Mouse (Mus musculus): Measurements from ENCODE around the gene Fndc4. TPM values are rescaled to one million over a fixed set of nuclear protein-coding genes. Genes with fewer than 3 reads are reported as not detected.

Fndc4 gene
- total RNA-seq, 4 experiments from 2014 or later = 132 to 144 (median 133) TPM

GRCm38 (mm10) chr5:31257616-31258015, 38.3 kb downstream of the Fndc4 start:
- DNase-seq (ENCODE audit: low spot score in 2 of 2) = no peak

GRCm38 (mm10) chr5:31255971-31256370, 39.9 kb downstream of the Fndc4 start:
- no peak for DNase-seq (ENCODE audit: low spot score in 2 of 2)

GRCm38 (mm10) chr5:31255381-31255780, 40.5 kb downstream of the Fndc4 start:
- no peak for DNase-seq (ENCODE audit: low spot score in 2 of 2)

- DNase-seq (ENCODE audit: low spot score in 2 of 2) = no peak
Measured at GRCm38 (mm10) chr5:31254901-31255300, 41.0 kb downstream of the Fndc4 start.

GRCm38 (mm10) chr5:31254452-31254851, 41.4 kb downstream of the Fndc4 start:
- no peak for DNase-seq (ENCODE audit: low spot score in 2 of 2)

- DNase-seq (ENCODE audit: low spot score in 2 of 2) = no peak
Measured at GRCm38 (mm10) chr5:31253806-31254205, 42.1 kb downstream of the Fndc4 start.

- no peak for DNase-seq (ENCODE audit: low spot score in 2 of 2)
Measured at GRCm38 (mm10) chr5:31252795-31253545, 42.9 kb downstream of the Fndc4 start.

- no peak for DNase-seq (ENCODE audit: low spot score in 2 of 2)
Measured at GRCm38 (mm10) chr5:31252151-31252550, 43.7 kb downstream of the Fndc4 start.

GRCm38 (mm10) chr5:31251541-31252101, 44.3 kb downstream of the Fndc4 start, which contains the start of gene Krtcap3:
TSS of gene Krtcap3 (plus strand) at chr5:31251691.
- no peak for DNase-seq (ENCODE audit: low spot score in 2 of 2)

- DNase-seq (ENCODE audit: low spot score in 2 of 2) = no peak
Measured at GRCm38 (mm10) chr5:31250716-31251115, 45.2 kb downstream of the Fndc4 start.

Other genes with a start within 250 kb of the Fndc4 start
- gene Atraid, start 247.8 kb downstream of the Fndc4 start, total RNA-seq (2022) = 10 to 100 TPM; 77.1 to 86.3 (median 80.2) TPM
- 10 to 100 TPM; 16.1 to 22.2 (median 20.6) TPM for gene Slc5a6, start 247.2 kb downstream of the Fndc4 start, total RNA-seq (2022)
- gene Cad, start 241.3 kb downstream of the Fndc4 start, total RNA-seq (2022) = 10 to 100 TPM; 16.8 to 28.5 (median 20.1) TPM
- gene Dnajc5g, start 189.8 kb downstream of the Fndc4 start, total RNA-seq (2022) = not detected
- 100 to 1,000 TPM; 102 to 124 (median 110) TPM for gene Slc30a3, start 187.8 kb downstream of the Fndc4 start, total RNA-seq (2022)
- 1 to 10 TPM in 2 of 4 experiments, under 1 TPM in 2; 0.50 to 2.0 (median 1.1) TPM for gene Trim54, start 179.4 kb downstream of the Fndc4 start, total RNA-seq (2022)
- gene Ucn, start 157.3 kb downstream of the Fndc4 start, total RNA-seq (2022) = 1 to 10 TPM in 1 of 4 experiments, not detected in 3; 2.3 TPM
- 10 to 100 TPM; 44.3 to 56.1 (median 49.9) TPM for gene Mpv17, start 141.8 kb downstream of the Fndc4 start, total RNA-seq (2022)
- gene Gm29609, start 116.2 kb downstream of the Fndc4 start, total RNA-seq (2022) = 1 to 10 TPM; 1.8 to 6.0 (median 2.5) TPM
- gene Gtf3c2, start 115.9 kb downstream of the Fndc4 start, total RNA-seq (2022) = 10 to 100 TPM; 49.8 to 65.0 (median 58.1) TPM
- gene Snx17, start 102.9 kb downstream of the Fndc4 start, total RNA-seq (2022) = 10 to 100 TPM; 80.7 to 85.0 (median 83.6) TPM
- gene Eif2b4, start 102.7 kb downstream of the Fndc4 start, total RNA-seq (2022) = 10 to 100 TPM; 30.1 to 37.0 (median 36.1) TPM
- gene Zfp513, start 93.8 kb downstream of the Fndc4 start, total RNA-seq (2022) = 10 to 100 TPM; 24.1 to 31.4 (median 28.4) TPM
- 10 to 100 TPM; 64.9 to 77.9 (median 75.5) TPM for gene Ppm1g, start 75.4 kb downstream of the Fndc4 start, total RNA-seq (2022)
- 10 to 100 TPM; 85.2 to 91.1 (median 87.6) TPM for gene Nrbp1, start 55.2 kb downstream of the Fndc4 start, total RNA-seq (2022)
- gene Gm9970, start 54.8 kb downstream of the Fndc4 start, total RNA-seq (2022) = under 1 TPM in 2 of 4 experiments, not detected in 2; 0.74 to 0.89 TPM
- 1 to 10 TPM; 1.5 to 3.6 (median 2.5) TPM for gene Krtcap3, start 44.4 kb downstream of the Fndc4 start, total RNA-seq (2022)
- 10 to 100 TPM; 75.0 to 98.2 (median 83.8) TPM for gene Ift172, start 5.0 kb downstream of the Fndc4 start, total RNA-seq (2022)
- under 1 TPM in 2 of 4 experiments, not detected in 2; 0.11 to 0.44 TPM for gene Gckr, start 1.4 kb upstream of the Fndc4 start, total RNA-seq (2022)
- 10 to 100 TPM; 47.5 to 52.8 (median 51.8) TPM for gene Zfp512, start 156.4 kb upstream of the Fndc4 start, total RNA-seq (2022)
- under 1 TPM in 1 of 4 experiments, not detected in 3; 0.17 TPM for gene 4930548H24Rik, start 189.7 kb upstream of the Fndc4 start, total RNA-seq (2022)
- gene Gpn1, start 198.7 kb upstream of the Fndc4 start, total RNA-seq (2022) = 10 to 100 TPM; 28.8 to 32.6 (median 32.2) TPM
- 10 to 100 TPM; 48.2 to 53.6 (median 51.4) TPM for gene Slc4a1ap, start 230.9 kb upstream of the Fndc4 start, total RNA-seq (2022)
- gene Supt7l, start 231.7 kb upstream of the Fndc4 start, total RNA-seq (2022) = 10 to 100 TPM; 17.8 to 19.4 (median 18.1) TPM